Mouse (Mus musculus): ENCODE data around the gene Gm1043. TPM values are rescaled to one million over a fixed set of nuclear protein-coding genes. Genes with fewer than 3 reads are reported as not detected.

Gene Gm1043
- total RNA-seq, 1 experiment: not detected

DNA sequence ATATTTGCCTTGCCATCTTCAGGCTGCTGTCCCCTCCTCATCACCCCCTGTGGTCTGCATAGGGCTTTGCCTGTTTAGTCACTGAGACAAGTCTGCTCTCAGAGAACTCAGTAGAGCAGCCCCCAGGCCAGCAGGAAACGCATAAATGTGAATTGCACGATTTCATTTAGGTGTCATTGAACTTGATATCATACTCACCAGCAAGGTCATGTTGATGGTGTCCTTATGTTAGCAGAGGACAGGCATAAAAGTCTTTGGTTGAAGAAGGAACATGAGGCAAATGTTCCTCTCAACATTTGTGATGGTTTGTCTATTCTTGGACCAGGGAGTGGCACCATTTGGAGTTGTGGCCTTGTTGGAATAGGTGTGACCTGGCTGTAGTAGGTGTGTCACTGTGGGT lies 2.6 kb downstream of the Gm1043 start:
- Histone ChIP-seq H3K27ac (ENCODE audit: insufficient read depth, low read depth, low read length, poor library complexity, severe bottlenecking) (no peak overlapping the region), H3K9me3 (ENCODE audit: control insufficient read depth, insufficient read depth, low read depth, low read length) (no peaks in the 10 kb centered on the region), H3K36me3 (ENCODE audit: control insufficient read depth, insufficient read depth, low read length, poor library complexity, severe bottlenecking) (peaks cover 4% of the 10 kb centered on the region; the same call in 1 of the 2 replicates), H3K4me3 (ENCODE audit: insufficient read depth in 1 of 2, low read depth in 1 of 2, low read length in 2 of 2, poor library complexity in 1 of 2, severe bottlenecking in 1 of 2) (no peak overlapping the region), H3K9ac (ENCODE audit: insufficient read depth, low read depth, low read length, poor library complexity, severe bottlenecking) (no peak overlapping the region), H3K4me1 (ENCODE audit: control insufficient read depth in 2 of 2, insufficient read depth in 2 of 2, low read length in 2 of 2, poor library complexity in 1 of 2) (peaks cover 10 to 25% of the 10 kb centered on the region in 2 experiments; a peak in 3 of 4 replicates)
- in situ Hi-C loops (cut with MboI; ENCODE audit: low sequenced_read_pairs in 2 of 2, unreplicated experiment in 2 of 2): no loop called here
- no peak for DNase-seq (ENCODE audit: low read depth, low spot score)
- no peak for TF ChIP-seq CHD2 (IDR thresholded peaks at IDR 0.05; ENCODE audit: low read depth, low read length)
- TF ChIP-seq HCFC1 (IDR thresholded peaks at IDR 0.05; ENCODE audit: borderline replicate concordance, insufficient read depth, low read length): no peak
- no peak for TF ChIP-seq ZC3H11A (IDR thresholded peaks at IDR 0.05; ENCODE audit: borderline replicate concordance, low read depth, low read length)
- TF ChIP-seq MAFK (IDR thresholded peaks at IDR 0.05; ENCODE audit: insufficient read depth, low read depth, low read length): no peak
- TF ChIP-seq ZNF384 (IDR thresholded peaks at IDR 0.05; ENCODE audit: low read depth, low read length): no peak

DNA sequence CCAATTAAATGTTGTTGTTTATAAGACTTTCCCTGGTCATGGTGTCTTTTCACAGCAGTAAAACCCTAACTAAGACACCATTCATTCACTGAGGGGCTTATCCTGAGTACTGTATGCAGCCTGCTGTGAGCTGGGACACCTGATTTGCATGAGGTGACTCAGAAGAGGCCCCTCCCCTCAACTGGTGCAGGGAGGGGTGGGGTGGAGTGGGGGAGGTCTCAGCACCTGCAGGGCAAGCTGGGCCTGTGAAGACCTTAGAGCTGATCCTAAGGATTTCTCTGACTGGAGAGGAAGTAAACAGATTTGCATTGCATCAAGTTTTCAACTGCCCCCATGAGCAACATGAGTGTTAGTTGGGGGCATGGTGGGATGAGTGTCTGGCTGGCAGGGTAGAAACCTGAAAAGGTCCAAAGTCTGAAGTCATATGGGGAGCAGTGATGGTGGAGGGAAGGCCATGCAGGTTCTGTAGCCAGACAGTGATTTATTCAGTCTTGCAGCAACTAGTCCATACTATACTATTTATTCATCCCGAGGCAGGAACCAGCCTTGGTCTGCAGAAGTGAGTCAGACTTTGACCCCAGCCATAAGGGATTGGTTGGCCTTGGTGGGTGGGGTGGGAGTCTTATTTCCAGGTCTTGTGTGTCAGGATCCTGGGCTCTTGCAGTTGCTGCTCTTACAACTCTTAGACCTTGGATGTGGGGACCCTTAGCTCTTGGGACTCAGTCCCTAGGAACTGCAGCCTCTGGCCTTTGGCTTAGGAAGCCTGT lies 3.4 kb downstream of the Gm1043 start:
- Histone ChIP-seq H3K36me3 (ENCODE audit: control insufficient read depth, insufficient read depth, low read length, poor library complexity, severe bottlenecking) (peaks cover 4% of the 10 kb centered on the region; the same call in 1 of the 2 replicates), H3K4me3 (ENCODE audit: insufficient read depth in 1 of 2, low read depth in 1 of 2, low read length in 2 of 2, poor library complexity in 1 of 2, severe bottlenecking in 1 of 2) (no peak overlapping the region), H3K4me1 (ENCODE audit: control insufficient read depth in 2 of 2, insufficient read depth in 2 of 2, low read length in 2 of 2, poor library complexity in 1 of 2) (peaks cover 10 to 25% of the 10 kb centered on the region in 2 experiments; a peak in 3 of 4 replicates), H3K9me3 (ENCODE audit: control insufficient read depth, insufficient read depth, low read depth, low read length) (no peaks in the 10 kb centered on the region), H3K9ac (ENCODE audit: insufficient read depth, low read depth, low read length, poor library complexity, severe bottlenecking) (no peak overlapping the region), H3K27ac (ENCODE audit: insufficient read depth, low read depth, low read length, poor library complexity, severe bottlenecking) (no peak overlapping the region)
- TF ChIP-seq MAFK (IDR thresholded peaks at IDR 0.05; ENCODE audit: insufficient read depth, low read depth, low read length): no peak
- TF ChIP-seq HCFC1 (IDR thresholded peaks at IDR 0.05; ENCODE audit: borderline replicate concordance, insufficient read depth, low read length): no peak
- TF ChIP-seq ZC3H11A (IDR thresholded peaks at IDR 0.05; ENCODE audit: borderline replicate concordance, low read depth, low read length): no peak
- no peak for TF ChIP-seq ZNF384 (IDR thresholded peaks at IDR 0.05; ENCODE audit: low read depth, low read length)
- no peak for TF ChIP-seq CHD2 (IDR thresholded peaks at IDR 0.05; ENCODE audit: low read depth, low read length)
- in situ Hi-C loops (cut with MboI; ENCODE audit: low sequenced_read_pairs in 2 of 2, unreplicated experiment in 2 of 2): no loop called here
- DNase-seq (ENCODE audit: low read depth, low spot score): peak; percentile 59

DNA sequence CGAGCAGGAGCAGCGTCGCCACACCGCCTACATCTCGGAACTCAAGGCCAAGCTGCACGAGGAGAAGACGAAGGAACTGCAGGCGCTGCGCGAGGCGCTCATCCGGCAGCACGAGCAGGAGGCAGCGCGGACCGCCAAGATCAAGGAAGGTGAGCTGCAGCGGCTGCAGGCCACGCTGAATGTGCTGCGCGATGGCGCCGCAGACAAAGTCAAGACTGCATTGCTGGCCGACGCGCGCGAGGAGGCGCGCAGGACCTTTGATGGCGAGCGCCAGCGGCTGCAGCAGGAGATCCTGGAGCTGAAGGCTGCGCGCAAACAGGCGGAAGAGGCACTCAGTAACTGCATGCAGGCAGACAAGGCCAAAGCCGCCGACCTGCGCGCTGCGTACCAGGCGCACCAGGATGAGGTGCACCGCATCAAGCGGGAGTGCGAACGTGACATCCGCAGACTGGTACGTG lies 6.0 kb downstream of the Gm1043 start:
- in situ Hi-C loops (cut with MboI; ENCODE audit: low sequenced_read_pairs in 2 of 2, unreplicated experiment in 2 of 2): no loop called here
- Histone ChIP-seq H3K4me1 (ENCODE audit: control insufficient read depth in 2 of 2, insufficient read depth in 2 of 2, low read length in 2 of 2, poor library complexity in 1 of 2) (peaks cover 7 to 23% of the 10 kb centered on the region in 2 experiments; a peak in 3 of 4 replicates), H3K27ac (ENCODE audit: insufficient read depth, low read depth, low read length, poor library complexity, severe bottlenecking) (no peak overlapping the region), H3K9ac (ENCODE audit: insufficient read depth, low read depth, low read length, poor library complexity, severe bottlenecking) (peak overlapping the region; percentile 7), H3K36me3 (ENCODE audit: control insufficient read depth, insufficient read depth, low read length, poor library complexity, severe bottlenecking) (peaks cover 4% of the 10 kb centered on the region; the same call in 1 of the 2 replicates), H3K9me3 (ENCODE audit: control insufficient read depth, insufficient read depth, low read depth, low read length) (no peaks in the 10 kb centered on the region), H3K4me3 (ENCODE audit: insufficient read depth in 1 of 2, low read depth in 1 of 2, low read length in 2 of 2, poor library complexity in 1 of 2, severe bottlenecking in 1 of 2) (peak overlapping the region; percentile 69)
- DNase-seq (ENCODE audit: low read depth, low spot score): no peak
- TF ChIP-seq ZC3H11A (IDR thresholded peaks at IDR 0.05; ENCODE audit: borderline replicate concordance, low read depth, low read length) (no peak), ZNF384 (IDR thresholded peaks at IDR 0.05; ENCODE audit: low read depth, low read length) (no peak)

DNA sequence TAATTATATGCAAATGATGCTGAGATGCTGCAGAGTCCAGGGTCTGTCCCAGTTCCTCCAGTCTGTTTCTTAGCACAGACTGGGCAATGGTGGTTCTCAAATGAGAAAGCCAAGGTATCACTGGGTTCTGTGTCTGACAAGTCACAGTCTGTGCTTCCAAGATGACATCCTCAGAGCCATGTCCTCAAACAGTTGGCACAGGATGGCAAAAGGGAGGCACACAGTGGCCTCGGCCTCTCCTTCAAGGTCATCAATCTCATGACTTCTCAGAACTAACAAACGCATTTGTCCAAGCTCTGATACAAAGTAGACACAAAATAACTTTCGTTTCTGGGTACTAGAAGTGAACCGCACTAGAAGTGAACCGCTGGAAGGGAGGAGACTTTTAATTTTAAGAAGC lies 9.8 kb downstream of the Gm1043 start:
- Histone ChIP-seq H3K4me3 (ENCODE audit: insufficient read depth in 1 of 2, low read depth in 1 of 2, low read length in 2 of 2, poor library complexity in 1 of 2, severe bottlenecking in 1 of 2) (no peak overlapping the region), H3K9me3 (ENCODE audit: control insufficient read depth, insufficient read depth, low read depth, low read length) (no peaks in the 10 kb centered on the region), H3K36me3 (ENCODE audit: control insufficient read depth, insufficient read depth, low read length, poor library complexity, severe bottlenecking) (peaks cover 4% of the 10 kb centered on the region; the same call in 1 of the 2 replicates), H3K4me1 (ENCODE audit: control insufficient read depth in 2 of 2, insufficient read depth in 2 of 2, low read length in 2 of 2, poor library complexity in 1 of 2) (peaks cover 2 to 22% of the 10 kb centered on the region in 2 experiments; a peak in 1 of 4 replicates), H3K9ac (ENCODE audit: insufficient read depth, low read depth, low read length, poor library complexity, severe bottlenecking) (no peak overlapping the region), H3K27ac (ENCODE audit: insufficient read depth, low read depth, low read length, poor library complexity, severe bottlenecking) (no peak overlapping the region)
- DNase-seq (ENCODE audit: low read depth, low spot score): no peak
- in situ Hi-C loops (cut with MboI; ENCODE audit: low sequenced_read_pairs in 2 of 2, unreplicated experiment in 2 of 2): no loop called here
- no peak for TF ChIP-seq CHD2 (IDR thresholded peaks at IDR 0.05; ENCODE audit: low read depth, low read length)
- no peak for TF ChIP-seq MAFK (IDR thresholded peaks at IDR 0.05; ENCODE audit: insufficient read depth, low read depth, low read length)
- no peak for TF ChIP-seq ZNF384 (IDR thresholded peaks at IDR 0.05; ENCODE audit: low read depth, low read length)
- no peak for TF ChIP-seq HCFC1 (IDR thresholded peaks at IDR 0.05; ENCODE audit: borderline replicate concordance, insufficient read depth, low read length)
- no peak for TF ChIP-seq ZC3H11A (IDR thresholded peaks at IDR 0.05; ENCODE audit: borderline replicate concordance, low read depth, low read length)
